Mouse (Mus musculus) hindbrain, embryonic 15.5 days (tissue): ENCODE data around the gene Trim17. TPM values are rescaled to one million over a fixed set of nuclear protein-coding genes. Genes with fewer than 3 reads are reported as not detected.

ENCODE experiments used
- ATAC-seq: fragments of 200-750 bp; cut with Nextera tagmentation; 2 replicates; pipeline ENCODE4 v1.8.0; 2017; ENCODE audit warnings: low read depth, moderate number of reproducible peaks, moderate TSS enrichment; ENCODE audit not compliant: low FRiP score
- H3K27ac ChIP-seq: fragments of 300-500 bp; sonication (generic); replicated peaks from 2 replicates; pipeline ENCODE4 v1.5.1; 2015; ENCODE audit warnings: mild to moderate bottlenecking, inconsistent platforms
- H3K27me3 ChIP-seq: fragments of 300-500 bp; sonication (generic); 2 replicates; pipeline ENCODE4 v1.6.1; 2015; ENCODE audit warnings: control low read depth, inconsistent platforms
- H3K36me3 ChIP-seq: fragments of 300-500 bp; sonication (generic); 2 replicates; pipeline ENCODE4 v1.6.1; 2015; ENCODE audit warnings: control low read depth, inconsistent platforms
- H3K4me1 ChIP-seq: fragments of 300-500 bp; sonication (generic); replicated peaks from 2 replicates; pipeline ENCODE4 v1.6.1; 2015; ENCODE audit warnings: control low read depth, inconsistent platforms
- H3K4me2 ChIP-seq: fragments of 300-500 bp; sonication (generic); 2 replicates; pipeline ENCODE4 v1.6.1; 2015; ENCODE audit warnings: moderate library complexity, mild to moderate bottlenecking, inconsistent platforms
- H3K4me3 ChIP-seq: fragments of 300-500 bp; sonication (generic); 2 replicates; pipeline ENCODE4 v1.5.1; 2015; ENCODE audit warnings: mild to moderate bottlenecking, inconsistent platforms
- H3K9ac ChIP-seq: fragments of 300-500 bp; sonication (generic); 2 replicates; pipeline ENCODE4 v1.6.1; 2015; ENCODE audit warnings: inconsistent platforms
- H3K9me3 ChIP-seq: fragments of 300-500 bp; sonication (generic); 2 replicates; pipeline ENCODE4 v1.6.1; 2016; ENCODE audit warnings: control low read depth, inconsistent platforms
- whole genome bisulfite sequencing: fragments of 180-500 bp; shearing (Covaris S2); methylation state at CpG from one replicate; pipeline ENCODE4 v1.1.7; 2015; 5-methylcytosine and 5-hydroxymethylcytosine counted together
- polyA plus RNA-seq: library from polyadenylated mRNA; unstranded; fragments of >200 nt; fragmentation: Nextera tagmentation; extraction: Ambion mirVana; gene quantifications from 2 replicates; pipeline ENCODE4 v1.2.1, GENCODE M21; 2015

Gene Trim17
- polyA plus RNA-seq, 1 experiment from 2014 or later, result 1.4 TPM

- H3K4me1 ChIP-seq, result peaks cover 39% of the 10 kb centered on the region
- WGBS, result 4% methylated on average over 40 of the region's 40 CpGs
- H3K4me2 ChIP-seq, result peak overlapping the region; percentile 80
- H3K9me3 ChIP-seq, result no peaks in the 10 kb centered on the region
- H3K4me3 ChIP-seq, result peak overlapping the region; percentile 55
- peak; percentile 91 for ATAC-seq
- H3K36me3 ChIP-seq, result no peaks in the 10 kb centered on the region
- peak overlapping the region; percentile 87 for H3K27ac ChIP-seq
- H3K9ac ChIP-seq, result peak overlapping the region; percentile 70
- H3K27me3 ChIP-seq, result no peaks in the 10 kb centered on the region
Observed at GRCm38 (mm10) chr11:58959921-58960465, 5.5 kb downstream of the Trim17 start.

GRCm38 (mm10) chr11:58961364-58962177 lies 7.1 kb downstream of the Trim17 start:
- ATAC-seq, result no peak
- no peaks in the 10 kb centered on the region for H3K27me3 ChIP-seq

GRCm38 (mm10) chr11:58963543-58963942 lies 9.1 kb downstream of the Trim17 start:
- H3K4me1 ChIP-seq, result peaks cover 15% of the 10 kb centered on the region
- H3K9ac ChIP-seq, result no peak overlapping the region
- no peaks in the 10 kb centered on the region for H3K36me3 ChIP-seq
- no peak overlapping the region for H3K27ac ChIP-seq
- no peak overlapping the region for H3K4me3 ChIP-seq
- 0 out of 2 replicates have a peak overlapping the region, but pooled peaks have one; percentile 29 for H3K4me2 ChIP-seq
- H3K27me3 ChIP-seq, result no peaks in the 10 kb centered on the region
- no peak for ATAC-seq
- 35% methylated on average over 17 of the region's 17 CpGs for WGBS
- H3K9me3 ChIP-seq, result no peaks in the 10 kb centered on the region

More at GRCm38 (mm10) chr11:58961364-58962177, 7.1 kb downstream of the Trim17 start:
- 63% methylated on average over 50 of the region's 50 CpGs for WGBS
- H3K4me1 ChIP-seq, result peaks cover 35% of the 10 kb centered on the region
- H3K9ac ChIP-seq, result no peak overlapping the region
- no peak overlapping the region for H3K4me2 ChIP-seq
- H3K9me3 ChIP-seq, result no peaks in the 10 kb centered on the region
- H3K27ac ChIP-seq, result no peak overlapping the region
- H3K36me3 ChIP-seq, result no peaks in the 10 kb centered on the region
- no peak overlapping the region for H3K4me3 ChIP-seq

GRCm38 (mm10) chr11:58964216-58964615 lies 9.7 kb downstream of the Trim17 start:
- Histone ChIP-seq H3K9me3 (no peaks in the 10 kb centered on the region), H3K4me1 (peaks cover 9% of the 10 kb centered on the region), H3K27ac (no peak overlapping the region), H3K36me3 (no peaks in the 10 kb centered on the region), H3K27me3 (no peaks in the 10 kb centered on the region), H3K9ac (no peak overlapping the region), H3K4me2 (no peak overlapping the region), H3K4me3 (no peak overlapping the region)
- WGBS, result 86% methylated on average over 7 of the region's 7 CpGs
- ATAC-seq, result no peak

- WGBS, result 41% methylated on average over 12 of the region's 12 CpGs
- no peak for ATAC-seq
- H3K36me3 ChIP-seq, result peaks cover 4% of the 10 kb centered on the region; the same call in 1 of the 2 replicates
- H3K9me3 ChIP-seq, result no peaks in the 10 kb centered on the region
- 0 out of 2 replicates have a peak, but pooled peaks cover 2% of the 10 kb centered on the region for H3K4me1 ChIP-seq
- H3K27me3 ChIP-seq, result no peaks in the 10 kb centered on the region
- no peak overlapping the region for H3K9ac ChIP-seq
- no peak overlapping the region for H3K4me2 ChIP-seq
- H3K27ac ChIP-seq, result no peak overlapping the region
- no peak overlapping the region for H3K4me3 ChIP-seq
Observed at GRCm38 (mm10) chr11:58965001-58965760, 10.7 kb downstream of the Trim17 start.

GRCm38 (mm10) chr11:58967346-58967745 lies 12.9 kb downstream of the Trim17 start:
- H3K27me3 ChIP-seq, result no peaks in the 10 kb centered on the region
- ATAC-seq, result no peak
- 94% methylated on average over 1 of the region's 1 CpGs for WGBS
- peaks cover 4% of the 10 kb centered on the region; the same call in 1 of the 2 replicates for H3K36me3 ChIP-seq
- H3K27ac ChIP-seq, result no peak overlapping the region
- H3K4me1 ChIP-seq, result no peaks in the 10 kb centered on the region
- H3K9ac ChIP-seq, result no peak overlapping the region
- H3K4me2 ChIP-seq, result no peak overlapping the region
- H3K4me3 ChIP-seq, result no peak overlapping the region
- H3K9me3 ChIP-seq, result no peaks in the 10 kb centered on the region

GRCm38 (mm10) chr11:58968551-58968950 lies 14.1 kb downstream of the Trim17 start:
- no peak overlapping the region for H3K4me3 ChIP-seq
- no peaks in the 10 kb centered on the region for H3K27me3 ChIP-seq
- no peak overlapping the region for H3K4me2 ChIP-seq
- H3K27ac ChIP-seq, result no peak overlapping the region
- H3K9ac ChIP-seq, result no peak overlapping the region
- WGBS, result 86% methylated on average over 7 of the region's 7 CpGs
- peaks cover 4% of the 10 kb centered on the region; the same call in 1 of the 2 replicates for H3K36me3 ChIP-seq
- H3K4me1 ChIP-seq, result no peaks in the 10 kb centered on the region
- no peak for ATAC-seq
- no peaks in the 10 kb centered on the region for H3K9me3 ChIP-seq

- Histone ChIP-seq H3K4me1 (no peaks in the 10 kb centered on the region), H3K27me3 (no peaks in the 10 kb centered on the region), H3K4me3 (no peak overlapping the region), H3K9ac (no peak overlapping the region), H3K36me3 (peaks cover 4% of the 10 kb centered on the region; the same call in 1 of the 2 replicates), H3K27ac (no peak overlapping the region), H3K4me2 (no peak overlapping the region), H3K9me3 (no peaks in the 10 kb centered on the region)
- no peak for ATAC-seq
- 88% methylated on average over 8 of the region's 8 CpGs for WGBS
Observed at GRCm38 (mm10) chr11:58969027-58969426, 14.5 kb downstream of the Trim17 start.

- ATAC-seq, result no peak
- no peaks in the 10 kb centered on the region for H3K4me1 ChIP-seq
- H3K27me3 ChIP-seq, result no peaks in the 10 kb centered on the region
- no peak overlapping the region for H3K4me3 ChIP-seq
- 83% methylated on average over 6 of the region's 6 CpGs for WGBS
- H3K36me3 ChIP-seq, result peaks cover 4% of the 10 kb centered on the region; the same call in 1 of the 2 replicates
- H3K27ac ChIP-seq, result no peak overlapping the region
- H3K9ac ChIP-seq, result no peak overlapping the region
- no peak overlapping the region for H3K4me2 ChIP-seq
- H3K9me3 ChIP-seq, result no peaks in the 10 kb centered on the region
Observed at GRCm38 (mm10) chr11:58969659-58970058, 15.2 kb downstream of the Trim17 start.

GRCm38 (mm10) chr11:58970831-58971530 lies 16.5 kb downstream of the Trim17 start:
- Histone ChIP-seq H3K9me3 (no peaks in the 10 kb centered on the region), H3K27me3 (no peaks in the 10 kb centered on the region), H3K4me3 (no peak overlapping the region), H3K27ac (no peak overlapping the region), H3K4me1 (peaks cover 8% of the 10 kb centered on the region), H3K36me3 (peaks cover 4% of the 10 kb centered on the region; the same call in 1 of the 2 replicates), H3K9ac (no peak overlapping the region), H3K4me2 (no peak overlapping the region)
- 91% methylated on average over 21 of the region's 21 CpGs for WGBS
- ATAC-seq, result no peak

- Histone ChIP-seq H3K4me2 (no peak overlapping the region), H3K4me3 (no peak overlapping the region), H3K36me3 (peaks cover 4% of the 10 kb centered on the region; the same call in 1 of the 2 replicates), H3K9me3 (no peaks in the 10 kb centered on the region), H3K27me3 (no peaks in the 10 kb centered on the region), H3K4me1 (peaks cover 11% of the 10 kb centered on the region), H3K27ac (no peak overlapping the region), H3K9ac (no peak overlapping the region)
- no peak for ATAC-seq
- WGBS, result 94% methylated on average over 3 of the region's 3 CpGs
Observed at GRCm38 (mm10) chr11:58971796-58972195, 17.3 kb downstream of the Trim17 start.
